In genomic region chr11:88655786-88656185, GRCm38 (mm10) we compare ENCODE assay signal across 18 mouse cellular contexts.
A peak's percentile ranks its signal among the peaks of the same experiment; 100 is the strongest.
DNase-seq lines count a peak whose midpoint lies in the region; ATAC-seq lines count a peak whose summit lies in the region.
"Had no signal": no experiment of that assay in that cellular context is flagged by ENCODE, and none has a peak within 500 bp of the region (broad histone marks: within the 10 kb centered on the region; RNA-seq: fewer than 3 reads in every experiment).

No protein-coding gene starts in this region.

- H3K4me2 ChIP-seq in hindbrain, embryonic 16.5 days (ENCODE audit: low read length), result no peak overlapping the region
- no peak overlapping the region for H3K4me2 ChIP-seq in hindbrain, embryonic 12.5 days (replicated peaks)
- H3K4me2 ChIP-seq in midbrain, embryonic 12.5 days (replicated peaks), result no peak overlapping the region
- H3K4me2 ChIP-seq: embryonic facial prominence, embryonic 12.5 days; liver, embryonic 12.5 days; midbrain, embryonic 13.5 days had no signal

- no peak for DNase-seq in heart, embryonic 10.5 days (ENCODE audit: low spot score)
- DNase-seq in heart, adult 11 months, result no peak
- no peak for DNase-seq in midbrain, embryonic 10.5 days (ENCODE audit: low spot score)
- DNase-seq: adrenal gland, postnatal 14 days; B cell, adult 2 months; cerebellum, adult 2 months; layer of hippocampus, postnatal 36 days; lung, postnatal 36 days; retina, postnatal 1 day; right cerebral cortex, postnatal 4 days; thymus, adult 18-20 months had no signal

- no peaks in the 10 kb centered on the region for H3K9me3 ChIP-seq in heart, embryonic 10.5 days
- H3K9me3 ChIP-seq in hindbrain, embryonic 16.5 days (ENCODE audit: control insufficient read depth, low read length), result no peaks in the 10 kb centered on the region
- no peaks in the 10 kb centered on the region for H3K9me3 ChIP-seq in hindbrain, embryonic 12.5 days (replicated peaks)
- no peaks in the 10 kb centered on the region for H3K9me3 ChIP-seq in midbrain, embryonic 12.5 days
- H3K9me3 ChIP-seq in midbrain, embryonic 10.5 days (replicated peaks), result no peaks in the 10 kb centered on the region
- H3K9me3 ChIP-seq: embryonic facial prominence, embryonic 12.5 days; liver, embryonic 12.5 days; midbrain, embryonic 13.5 days had no signal

- ATAC-seq in hindbrain, embryonic 16.5 days, result no peak
- ATAC-seq in hindbrain, embryonic 12.5 days (ENCODE audit: low FRiP score), result no peak
- no peak for ATAC-seq in midbrain, embryonic 12.5 days (ENCODE audit: low FRiP score, low read depth)
- ATAC-seq in megakaryocyte-erythroid progenitor cell, adult 5-6 weeks (replicated peaks; ENCODE audit: low FRiP score, low TSS enrichment, poor library complexity, severe bottlenecking), result no peak
- ATAC-seq: liver, embryonic 12.5 days; midbrain, embryonic 13.5 days had no signal

- H3K9ac ChIP-seq in hindbrain, embryonic 16.5 days (ENCODE audit: low read depth, low read length), result peak overlapping the region; percentile 27; the same call in 1 of the 2 replicates
- no peak overlapping the region for H3K9ac ChIP-seq in hindbrain, embryonic 12.5 days
- H3K9ac ChIP-seq in midbrain, embryonic 12.5 days (replicated peaks), result no peak overlapping the region
- H3K9ac ChIP-seq: embryonic facial prominence, embryonic 12.5 days; liver, embryonic 12.5 days; midbrain, embryonic 13.5 days had no signal

- peaks cover 71% of the 10 kb centered on the region for H3K4me1 ChIP-seq in heart, embryonic 10.5 days
- H3K4me1 ChIP-seq in hindbrain, embryonic 16.5 days (ENCODE audit: control insufficient read depth, insufficient read depth, low read depth, low read length), result peaks cover 20% of the 10 kb centered on the region
- peaks cover 30% of the 10 kb centered on the region for H3K4me1 ChIP-seq in hindbrain, embryonic 12.5 days
- H3K4me1 ChIP-seq in midbrain, embryonic 12.5 days, result peaks cover 51% of the 10 kb centered on the region
- peaks cover 67% of the 10 kb centered on the region for H3K4me1 ChIP-seq in midbrain, embryonic 10.5 days

- peaks cover 34% of the 10 kb centered on the region for H3K36me3 ChIP-seq in heart, embryonic 10.5 days
- no peaks in the 10 kb centered on the region for H3K36me3 ChIP-seq in hindbrain, embryonic 16.5 days (ENCODE audit: control insufficient read depth, insufficient read depth, low read length)
- peaks cover 23% of the 10 kb centered on the region for H3K36me3 ChIP-seq in hindbrain, embryonic 12.5 days
- H3K36me3 ChIP-seq in midbrain, embryonic 12.5 days, result peaks cover 54% of the 10 kb centered on the region
- peaks cover 87% of the 10 kb centered on the region for H3K36me3 ChIP-seq in midbrain, embryonic 10.5 days

- H3K27me3 ChIP-seq in heart, embryonic 10.5 days (ENCODE audit: insufficient read depth, poor library complexity, severe bottlenecking), result no peaks in the 10 kb centered on the region
- H3K27me3 ChIP-seq in hindbrain, embryonic 16.5 days (replicated peaks; ENCODE audit: control insufficient read depth, insufficient read depth, low read length), result no peaks in the 10 kb centered on the region
- H3K27me3 ChIP-seq in hindbrain, embryonic 12.5 days, result no peaks in the 10 kb centered on the region
- H3K27me3 ChIP-seq in midbrain, embryonic 12.5 days, result no peaks in the 10 kb centered on the region
- H3K27me3 ChIP-seq in midbrain, embryonic 10.5 days (ENCODE audit: low read depth, poor library complexity, severe bottlenecking), result no peaks in the 10 kb centered on the region
- H3K27me3 ChIP-seq: embryonic facial prominence, embryonic 12.5 days; liver, embryonic 12.5 days; midbrain, embryonic 13.5 days had no signal

- whole genome bisulfite sequencing in heart, embryonic 10.5 days, result 56% methylated on average over 8 of the region's 8 CpGs
- WGBS in hindbrain, embryonic 16.5 days, result 75% methylated on average over 8 of the region's 8 CpGs
- WGBS in hindbrain, embryonic 12.5 days, result 85% methylated on average over 8 of the region's 8 CpGs
- WGBS in midbrain, embryonic 12.5 days, result 83% methylated on average over 8 of the region's 8 CpGs
- 91% methylated on average over 8 of the region's 8 CpGs for WGBS in midbrain, embryonic 10.5 days

- H3K27ac ChIP-seq in heart, embryonic 10.5 days, result peak overlapping the region; percentile 37; the same call in 1 of the 2 replicates
- H3K27ac ChIP-seq in hindbrain, embryonic 16.5 days (ENCODE audit: low read depth, low read length), result no peak overlapping the region
- H3K27ac ChIP-seq in hindbrain, embryonic 12.5 days, result no peak overlapping the region
- H3K27ac ChIP-seq in midbrain, embryonic 12.5 days (replicated peaks), result peak overlapping the region; percentile 49
- H3K27ac ChIP-seq in midbrain, embryonic 10.5 days (replicated peaks), result no peak overlapping the region
- H3K27ac ChIP-seq: embryonic facial prominence, embryonic 12.5 days; liver, embryonic 12.5 days; midbrain, embryonic 13.5 days had no signal

- H3K4me3 ChIP-seq in heart, embryonic 10.5 days, result 0 out of 2 replicates have a peak overlapping the region, but pooled peaks have one; percentile 1
- no peak overlapping the region for H3K4me3 ChIP-seq in hindbrain, embryonic 16.5 days (ENCODE audit: low read length)
- no peak overlapping the region for H3K4me3 ChIP-seq in hindbrain, embryonic 12.5 days
- H3K4me3 ChIP-seq in midbrain, embryonic 12.5 days, result no peak overlapping the region
- no peak overlapping the region for H3K4me3 ChIP-seq in midbrain, embryonic 10.5 days
- H3K4me3 ChIP-seq: embryonic facial prominence, embryonic 12.5 days; liver, embryonic 12.5 days; midbrain, embryonic 13.5 days had no signal

Comparison
In these comparisons a context has a peak if more than half of its experiments do, and no peak if none do; other contexts are left out.
1. H3K27ac ChIP-seq: peak in heart, embryonic 10.5 days (single experiment) and midbrain, embryonic 12.5 days (single experiment); none in hindbrain, embryonic 16.5 days (single experiment), hindbrain, embryonic 12.5 days (single experiment) and midbrain, embryonic 10.5 days (single experiment).